Mouse (Mus musculus) layer of hippocampus, postnatal 25 days (tissue): ENCODE data around the gene Caap1. TPM values are rescaled to one million over a fixed set of nuclear protein-coding genes. Genes with fewer than 3 reads are reported as not detected.
A peak's percentile ranks its signal among the peaks of the same experiment; 100 is the strongest.

Experiments
- DNase-seq, 2 experiments: peaks; one replicate each; pipeline ENCODE4 v3.0.0; 2022; ENCODE audit warnings: mixed read lengths in 2 of 2, low spot score in 1 of 2; ENCODE audit errors: extremely low spot score in 1 of 2
- total RNA-seq, 2 experiments: library from RNA; stranded (reverse); gene quantifications; 2 replicates each; pipeline ENCODE4 v1.2.3; 2021

Caap1 gene
- 10 to 100 TPM; 10.8 to 11.5 TPM for total RNA-seq

DNA sequence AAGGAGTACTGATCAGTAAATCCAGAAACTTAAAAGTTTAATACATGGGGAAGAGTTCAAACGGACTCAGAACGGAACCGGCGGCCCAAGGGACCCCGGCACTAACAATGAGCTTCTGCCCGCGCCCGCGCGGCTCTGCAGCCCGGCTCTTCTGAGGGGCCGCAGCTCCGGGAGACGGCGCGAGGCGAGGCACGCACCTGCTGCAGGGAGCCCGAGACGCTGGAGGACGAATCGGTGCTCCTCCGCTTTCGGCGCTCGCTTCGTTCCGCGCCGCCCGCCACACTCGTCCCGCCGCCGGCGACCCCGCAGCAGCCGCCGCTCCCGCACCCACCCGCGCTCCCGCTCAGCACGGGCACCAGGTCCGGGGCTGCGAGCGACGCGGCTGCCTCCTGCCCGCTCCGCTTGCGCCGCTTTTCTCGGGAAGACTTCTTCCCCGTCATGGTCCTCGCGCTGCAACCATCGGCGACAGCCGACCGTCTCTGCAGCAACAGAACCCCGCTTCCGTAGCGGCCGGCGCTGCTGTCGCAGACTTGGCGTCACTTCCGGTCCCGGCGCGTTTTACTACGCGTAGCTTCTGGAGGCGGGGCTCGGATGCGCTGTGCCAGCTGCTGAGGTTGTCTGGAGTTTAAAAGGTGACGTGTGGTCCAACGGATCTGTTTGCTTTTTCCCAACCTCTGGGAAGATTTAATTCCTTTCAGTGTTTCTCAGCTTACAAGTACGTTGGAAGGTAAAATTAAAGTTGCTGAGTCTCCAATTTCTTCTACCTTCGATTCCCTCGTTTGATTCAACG, at the start of gene Caap1, which contains the start of gene Gm10306:
TSS of gene Caap1 (minus strand) at position 532 of the 790 bp plus-strand sequence.
TSS of gene Gm10306 (plus strand) at position 282 of the 790 bp plus-strand sequence.
- DNase-seq: peak; percentile 96 to 98

GRCm38 (mm10) chr4:94605591-94605990, 49.0 kb upstream of the Caap1 start:
- no peak for DNase-seq

GRCm38 (mm10) chr4:94604452-94605019, 47.9 kb upstream of the Caap1 start:
- DNase-seq: no peak

- peak; percentile 86 to 98 for DNase-seq
These were observed 46.5 kb upstream of the Caap1 start, which contains the start of gene Plaa for GRCm38 (mm10) chr4:94603031-94603629. Gene Plaa, minus strand, starts transcription at chr4:94603244.

GRCm38 (mm10) chr4:94602496-94603030, 46.0 kb upstream of the Caap1 start:
- DNase-seq: no peak

DNA sequence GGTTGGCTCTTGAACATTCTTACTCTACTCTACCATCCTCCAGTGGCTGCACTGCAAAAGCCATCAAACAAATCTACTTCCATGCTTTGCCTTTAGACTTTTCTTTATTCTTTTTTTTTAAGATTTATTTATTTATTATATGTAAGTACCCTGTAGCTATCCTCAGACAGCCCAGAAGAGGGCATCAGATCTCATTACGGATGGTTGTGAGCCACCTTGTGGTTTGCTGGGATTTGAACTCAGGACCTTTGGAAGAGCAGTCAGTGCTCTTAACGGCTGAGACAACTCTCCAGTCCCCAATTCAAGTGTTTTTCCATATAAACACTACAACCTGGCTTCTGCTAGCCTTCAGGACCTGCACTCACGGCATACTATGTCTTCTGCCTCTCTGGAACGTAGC, 44.8 kb upstream of the Caap1 start:
- DNase-seq: no peak

GRCm38 (mm10) chr4:94592709-94593108, 36.1 kb upstream of the Caap1 start:
- DNase-seq: no peak

- DNase-seq: no peak
These were observed 35.3 kb upstream of the Caap1 start for GRCm38 (mm10) chr4:94591765-94592381.

- no peak for DNase-seq
These were observed 16.1 kb upstream of the Caap1 start for GRCm38 (mm10) chr4:94572677-94573076.

GRCm38 (mm10) chr4:94564297-94564696, 7.7 kb upstream of the Caap1 start:
- DNase-seq: no peak

- DNase-seq: no peak
These were observed 5.5 kb upstream of the Caap1 start for GRCm38 (mm10) chr4:94561954-94562648.

GRCm38 (mm10) chr4:94560316-94560715, 3.7 kb upstream of the Caap1 start:
- no peak for DNase-seq

- no peak for DNase-seq
These were observed 2.7 kb upstream of the Caap1 start for GRCm38 (mm10) chr4:94559266-94559665.

GRCm38 (mm10) chr4:94557145-94557544, 549 bp upstream of the Caap1 start:
- no peak for DNase-seq

DNA sequence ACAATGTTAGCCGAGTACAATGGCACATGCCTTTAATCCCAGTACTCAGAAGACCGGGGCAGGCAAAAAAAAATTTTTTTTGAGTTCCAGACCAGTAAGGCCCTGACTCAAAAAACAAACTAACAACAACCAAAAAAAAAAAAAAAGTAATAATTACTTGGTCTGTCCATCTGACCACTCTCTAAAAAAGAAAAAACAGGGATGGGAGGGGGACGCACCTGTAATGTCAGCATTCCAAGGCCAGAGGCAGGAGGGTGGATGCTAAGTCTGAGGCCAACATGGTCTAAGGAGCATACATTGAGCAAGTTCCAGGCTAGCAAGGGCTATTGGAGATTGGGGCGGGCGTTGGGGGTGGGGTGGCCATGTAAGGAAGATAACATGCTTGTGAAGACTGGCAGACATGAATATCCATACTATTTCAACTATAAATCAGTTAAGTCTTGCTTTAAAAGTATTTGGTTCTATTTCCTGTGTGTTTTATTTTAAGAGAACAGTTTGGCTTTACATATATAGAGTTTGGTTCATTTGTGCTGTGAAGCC, 1.6 kb downstream of the Caap1 start:
- no peak for DNase-seq

- DNase-seq: no peak
These were observed 12.3 kb downstream of the Caap1 start for GRCm38 (mm10) chr4:94544321-94544720.

GRCm38 (mm10) chr4:94543041-94543440, 13.6 kb downstream of the Caap1 start:
- DNase-seq: no peak

GRCm38 (mm10) chr4:94533205-94533604, 23.4 kb downstream of the Caap1 start:
- no peak for DNase-seq

DNA sequence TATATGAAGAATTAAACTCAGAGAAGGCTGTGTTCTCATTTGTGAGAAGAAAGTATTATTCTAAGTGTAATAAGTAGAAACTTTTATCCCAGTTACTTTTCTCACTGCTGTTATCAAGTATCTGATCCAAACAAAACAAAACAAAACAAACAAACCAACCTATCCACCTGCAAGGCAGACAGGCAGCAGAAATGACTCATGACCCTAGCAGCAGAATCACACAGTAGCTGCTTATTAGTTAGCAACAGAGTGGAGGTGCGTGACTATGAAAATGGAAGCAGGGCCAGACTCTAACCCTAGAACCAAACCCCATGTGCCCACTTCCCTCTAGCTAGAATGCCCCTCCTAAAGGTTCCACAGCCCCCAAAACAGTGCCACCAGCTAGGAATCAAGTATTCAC, 27.1 kb downstream of the Caap1 start:
- DNase-seq: no peak

GRCm38 (mm10) chr4:94523321-94523720, 33.3 kb downstream of the Caap1 start:
- DNase-seq: no peak
